Mouse (Mus musculus) layer of hippocampus, postnatal 14 days (tissue): ENCODE data around the gene Syt7. TPM values are rescaled to one million over a fixed set of nuclear protein-coding genes. Genes with fewer than 3 reads are reported as not detected.

Experiments
- DNase-seq, 2 experiments: peaks; one replicate each; pipeline ENCODE4 v3.0.0; 2021 to 2022; ENCODE audit warnings: low spot score in 2 of 2, mixed read lengths in 1 of 2
- long read RNA-seq, 2 experiments: library from polyadenylated mRNA; stranded (forward); transcript quantifications; one replicate each; pipeline ENCODE4 v2.0.0; 2021
- total RNA-seq, 2 experiments: library from RNA; stranded (reverse); gene quantifications; 2 replicates each; pipeline ENCODE4 v1.2.3; 2021

Syt7 gene
- total RNA-seq, result 100 to 1,000 TPM; 277 to 282 TPM
- long read RNA-seq, experiment 1, full-length matches to known transcripts, result 10 of 31 reads
- long read RNA-seq, experiment 1, partial matches to known transcripts, result 1 of 31 reads
- long read RNA-seq, experiment 1, other reads (novel, unspliced or antisense), result 20 of 31 reads
- long read RNA-seq, experiment 2, full-length matches to known transcripts, result 9 of 46 reads
- long read RNA-seq, experiment 2, partial matches to known transcripts, result 1 of 46 reads
- long read RNA-seq, experiment 2, other reads (novel, unspliced or antisense), result 36 of 46 reads

- peak; percentile 85 to 88 for DNase-seq
These were observed at the start of gene Syt7 for GRCm38 (mm10) chr19:10388615-10389313. Syt7 (plus strand) TSS chr19:10389090.

GRCm38 (mm10) chr19:10339271-10339670 lies 49.6 kb upstream of the Syt7 start:
- DNase-seq, result no peak

GRCm38 (mm10) chr19:10340661-10341060 lies 48.2 kb upstream of the Syt7 start:
- DNase-seq, result no peak

DNA sequence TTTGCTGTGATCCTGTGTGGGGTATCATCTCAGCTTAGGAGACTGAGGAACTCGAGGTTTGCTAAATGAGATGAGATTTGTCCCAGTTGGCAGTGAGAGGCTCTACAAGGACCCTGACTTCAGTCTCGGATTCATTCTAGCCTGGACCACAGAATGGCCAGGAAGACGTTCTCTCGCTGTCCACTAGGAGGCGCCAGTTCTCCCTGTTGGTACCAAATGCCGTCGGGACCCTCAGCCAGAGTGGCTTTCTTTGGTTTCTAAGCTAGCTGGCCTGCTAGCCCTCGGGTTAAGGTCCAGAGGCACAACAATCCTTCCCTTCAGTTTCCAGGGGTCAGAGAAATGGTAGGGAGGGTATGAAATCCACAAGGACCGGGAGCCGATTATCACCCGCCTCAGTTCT lies 47.7 kb upstream of the Syt7 start:
- peak; percentile 67 to 68 for DNase-seq

DNA sequence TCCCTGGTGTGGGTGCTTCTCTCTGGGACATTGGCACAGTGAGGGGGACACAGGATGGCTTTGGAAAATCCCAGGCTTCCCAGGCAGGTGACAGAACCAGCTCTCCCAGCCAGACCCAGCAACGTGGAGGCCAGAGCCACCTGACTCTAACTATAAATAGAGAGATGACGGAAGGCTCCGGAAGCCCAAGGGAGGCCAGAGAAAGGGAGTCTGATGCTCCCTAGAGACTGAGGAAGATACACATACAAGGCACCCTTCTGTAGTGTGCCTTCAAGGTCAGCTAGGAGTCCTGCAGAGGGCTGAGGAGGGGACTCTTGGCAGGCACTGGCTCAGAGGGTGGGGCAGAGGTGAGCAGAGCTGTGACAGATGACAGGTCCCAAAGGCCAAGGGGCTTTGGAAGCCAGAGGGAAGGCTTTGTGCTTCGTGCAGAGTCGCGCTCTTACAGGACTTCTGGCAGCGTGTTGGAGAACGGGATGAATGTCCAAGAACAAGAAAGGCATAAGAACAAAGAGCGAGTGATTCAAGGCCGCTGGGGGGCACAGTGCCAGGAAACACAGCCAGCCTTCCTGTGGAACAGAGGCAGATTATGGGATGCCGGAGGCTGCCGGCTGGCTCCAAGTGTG lies 47.0 kb upstream of the Syt7 start:
- peak; percentile 79 to 88 for DNase-seq

DNA sequence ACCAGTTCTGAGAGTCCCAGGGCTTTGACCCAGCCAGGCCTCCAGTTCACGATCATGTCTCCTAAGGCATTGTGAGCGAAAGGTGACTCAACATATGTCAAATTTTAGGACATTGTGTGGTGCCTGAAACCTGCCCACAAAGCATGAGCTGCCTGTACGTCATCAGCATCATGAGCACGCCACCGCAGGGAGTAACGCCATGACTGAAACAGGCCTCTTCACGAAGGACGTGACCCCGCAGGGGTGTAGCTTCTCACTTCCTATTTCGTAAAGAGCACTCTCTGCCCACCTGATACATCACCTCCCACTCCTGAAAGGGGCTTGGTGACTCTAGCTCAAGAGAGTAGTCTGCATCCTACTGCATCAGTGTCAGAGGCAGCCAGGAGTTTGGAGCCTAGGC lies 45.0 kb upstream of the Syt7 start:
- DNase-seq, result no peak

- no peak for DNase-seq
These were observed 43.2 kb upstream of the Syt7 start for GRCm38 (mm10) chr19:10345696-10346095.

GRCm38 (mm10) chr19:10347628-10348273 lies 41.1 kb upstream of the Syt7 start:
- DNase-seq, result no peak

DNA sequence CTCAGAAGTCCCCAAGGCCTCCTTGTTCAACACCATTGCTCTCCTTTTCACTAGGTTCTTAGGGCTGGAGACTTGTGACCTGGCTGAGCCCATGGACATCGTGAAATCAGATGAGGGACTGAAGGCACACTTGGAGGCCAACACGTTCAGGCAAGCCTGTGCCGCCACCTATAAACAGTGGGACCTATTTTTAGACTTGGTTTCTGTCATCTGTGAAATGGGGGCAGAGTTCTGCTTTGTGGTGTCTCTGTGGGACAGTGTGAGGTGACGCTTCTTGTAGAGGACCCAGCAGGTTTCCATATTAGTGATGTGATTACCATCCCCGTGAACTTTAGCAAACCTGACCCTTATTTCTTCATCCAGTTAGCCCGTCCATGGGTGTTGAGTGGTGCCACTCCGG lies 36.7 kb upstream of the Syt7 start:
- DNase-seq, result no peak

DNA sequence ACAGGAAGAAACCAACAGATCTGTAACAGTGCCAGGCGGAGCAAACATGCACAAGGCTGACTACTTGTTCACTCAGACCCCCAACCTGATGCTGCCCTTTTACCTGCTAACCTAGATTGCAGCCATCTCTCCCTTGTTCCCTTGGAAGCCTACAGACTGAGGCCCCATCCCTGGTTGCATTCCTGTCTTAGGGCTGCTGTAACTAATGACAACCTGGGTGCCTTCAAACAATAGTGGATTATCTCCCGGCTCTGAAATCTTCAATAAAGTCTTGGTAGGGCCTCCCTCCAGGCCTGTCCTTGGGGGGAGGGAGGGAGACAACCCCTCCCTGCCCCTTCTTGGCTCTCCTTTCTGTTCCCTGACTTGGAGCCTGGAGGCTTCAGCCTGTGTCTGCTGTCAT lies 34.1 kb upstream of the Syt7 start:
- no peak for DNase-seq

GRCm38 (mm10) chr19:10356845-10357503 lies 31.9 kb upstream of the Syt7 start:
- DNase-seq, result no peak

- DNase-seq, result no peak
These were observed 29.6 kb upstream of the Syt7 start for GRCm38 (mm10) chr19:10359105-10359946.

DNA sequence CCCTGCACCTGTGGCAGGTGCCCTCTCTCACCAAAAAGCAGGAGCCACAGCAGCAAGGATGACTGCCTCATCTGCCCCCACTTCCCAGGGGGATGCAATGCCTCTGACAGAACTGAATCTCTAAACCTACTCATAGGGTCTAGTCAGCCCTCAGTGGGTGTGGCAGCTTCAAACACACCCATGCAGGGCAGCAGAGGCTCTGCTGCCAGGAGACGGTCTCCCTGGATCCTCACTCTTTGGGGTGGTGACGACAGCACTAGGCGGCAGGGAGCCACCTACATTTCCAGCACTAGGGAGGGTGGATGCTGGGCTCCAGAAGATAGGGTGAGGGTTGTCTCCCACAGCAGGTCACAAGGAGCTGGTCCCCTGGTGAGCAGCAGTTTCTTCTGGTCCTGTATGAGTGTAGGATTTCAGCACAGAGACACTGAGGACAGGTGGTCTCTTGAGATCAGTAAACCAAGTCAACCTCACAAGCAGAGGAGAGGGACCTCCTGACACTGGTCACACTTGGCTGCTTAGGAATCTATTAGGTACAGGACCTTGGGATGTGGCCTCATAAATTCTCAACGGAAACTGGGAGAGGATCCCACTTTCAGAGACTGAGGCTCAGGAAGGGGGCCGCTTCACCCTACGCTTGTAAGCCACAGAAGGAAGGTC lies 26.3 kb upstream of the Syt7 start:
- no peak for DNase-seq

DNA sequence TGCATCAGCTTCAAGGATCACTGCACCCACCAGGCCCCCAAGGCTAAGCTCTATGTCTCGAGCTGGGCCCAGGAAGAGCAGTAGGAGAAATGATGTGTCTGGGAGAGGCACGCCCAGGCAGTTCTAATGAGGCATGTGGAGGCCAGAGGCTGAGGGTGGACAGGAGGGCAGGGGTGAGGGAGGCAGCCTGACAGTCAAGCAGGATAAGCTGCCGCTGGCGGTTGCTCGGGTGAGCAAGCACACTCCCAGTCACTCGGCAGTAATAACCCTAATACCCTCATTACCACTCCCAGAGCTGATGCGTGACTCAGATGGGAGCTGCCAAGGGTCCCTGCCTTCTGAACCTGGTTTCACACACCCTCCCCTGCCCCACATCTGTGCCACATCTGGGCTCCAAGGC lies 25.0 kb upstream of the Syt7 start:
- no peak for DNase-seq

- DNase-seq, result no peak
These were observed 22.6 kb upstream of the Syt7 start for GRCm38 (mm10) chr19:10366116-10366845.

GRCm38 (mm10) chr19:10367802-10368201 lies 21.1 kb upstream of the Syt7 start:
- DNase-seq, result peak in 1 of 2 experiments; percentile 72

GRCm38 (mm10) chr19:10369936-10370335 lies 19.0 kb upstream of the Syt7 start:
- no peak for DNase-seq

GRCm38 (mm10) chr19:10373191-10373590 lies 15.7 kb upstream of the Syt7 start:
- no peak for DNase-seq

- DNase-seq, result no peak
These were observed 13.6 kb upstream of the Syt7 start for GRCm38 (mm10) chr19:10375260-10375659.
